Mouse (Mus musculus) G1E-ER4 (cell line): ENCODE results near the gene Abhd17a. TPM values are rescaled to one million over a fixed set of nuclear protein-coding genes. Genes with fewer than 3 reads are reported as not detected.

Source experiments
- GATA1 ChIP-seq: IDR thresholded peaks from one replicate; pipeline ENCODE4 v1.8.0; 2012; ENCODE audit warnings: low read length, inconsistent platforms
- polyA plus RNA-seq: library from polyadenylated mRNA; stranded (reverse); fragments of >175 nt; gene quantifications from 2 replicates; pipeline ENCODE4 v1.2.3, GENCODE M21; 2012

Gene Abhd17a
- polyA plus RNA-seq, 1 experiment = 822 TPM

DNA sequence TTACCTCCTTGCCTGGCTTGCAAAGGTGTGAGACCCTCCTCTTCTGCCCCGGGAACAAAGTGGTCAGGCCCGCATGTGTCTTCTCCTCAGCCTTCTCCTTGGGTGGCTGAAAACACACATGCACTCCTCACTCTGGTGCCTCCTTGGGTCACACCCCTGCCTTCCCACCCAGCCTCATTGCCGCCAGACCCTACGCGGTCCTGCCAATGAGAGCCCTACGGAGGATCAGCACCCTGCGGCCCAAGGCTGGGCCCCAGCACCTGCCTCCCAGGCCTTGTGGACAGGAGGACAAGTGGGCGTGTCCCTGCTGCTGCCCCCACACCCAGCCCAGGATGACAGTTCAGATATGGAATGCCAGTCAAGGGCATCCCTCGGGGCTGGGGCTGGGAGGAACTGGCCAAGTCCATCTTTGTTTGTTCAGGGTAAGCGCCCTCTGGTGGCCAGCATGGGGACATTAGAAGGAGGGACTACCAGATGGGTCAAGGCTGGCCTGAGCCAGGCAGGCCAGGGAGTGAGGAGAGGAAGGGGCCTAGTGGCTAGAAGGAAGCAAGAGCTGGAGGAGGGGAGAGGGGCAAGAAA is 41.6 kb downstream of the Abhd17a start:
- TF ChIP-seq GATA1 = no peak

DNA sequence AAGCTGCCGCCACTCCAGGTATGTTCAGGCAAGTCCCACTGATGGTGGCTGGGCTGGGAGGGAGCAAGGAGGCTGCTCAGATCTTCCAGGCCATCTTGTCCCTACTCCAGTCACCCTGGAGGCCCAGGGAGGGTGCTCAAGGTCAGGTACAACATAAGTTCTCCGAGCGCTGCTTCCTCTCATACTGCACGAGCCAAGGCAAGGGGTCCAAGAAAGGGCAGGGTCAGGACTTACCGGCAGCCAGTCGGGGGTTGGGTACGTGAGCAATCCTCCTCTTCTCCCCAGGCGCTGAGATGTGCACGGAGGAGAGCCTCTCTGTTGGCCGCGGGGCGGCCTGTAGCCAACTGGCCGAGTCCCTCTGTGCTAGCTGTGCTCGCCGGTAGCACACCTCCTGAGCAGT is 42.6 kb downstream of the Abhd17a start:
- TF ChIP-seq GATA1 = no peak

DNA sequence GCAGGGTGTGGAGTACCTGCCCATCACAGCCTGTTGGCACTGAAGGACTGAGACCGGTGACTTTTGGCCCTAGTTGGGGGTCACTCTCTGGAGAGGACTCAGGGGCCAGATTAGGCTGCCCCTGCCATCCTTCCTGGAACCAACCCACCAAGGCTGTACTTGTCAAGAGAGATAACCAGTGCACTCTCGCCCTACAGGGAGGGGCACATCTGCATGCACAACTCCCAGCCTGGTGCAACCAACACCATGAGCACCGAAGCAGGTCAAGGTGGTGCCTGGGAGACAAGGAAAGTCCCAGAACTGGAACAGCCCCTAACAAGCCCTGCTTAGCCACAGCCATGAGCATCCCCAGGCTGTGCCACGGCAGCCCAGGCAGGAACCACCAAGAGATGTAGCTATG is 43.2 kb downstream of the Abhd17a start:
- no peak for TF ChIP-seq GATA1

DNA sequence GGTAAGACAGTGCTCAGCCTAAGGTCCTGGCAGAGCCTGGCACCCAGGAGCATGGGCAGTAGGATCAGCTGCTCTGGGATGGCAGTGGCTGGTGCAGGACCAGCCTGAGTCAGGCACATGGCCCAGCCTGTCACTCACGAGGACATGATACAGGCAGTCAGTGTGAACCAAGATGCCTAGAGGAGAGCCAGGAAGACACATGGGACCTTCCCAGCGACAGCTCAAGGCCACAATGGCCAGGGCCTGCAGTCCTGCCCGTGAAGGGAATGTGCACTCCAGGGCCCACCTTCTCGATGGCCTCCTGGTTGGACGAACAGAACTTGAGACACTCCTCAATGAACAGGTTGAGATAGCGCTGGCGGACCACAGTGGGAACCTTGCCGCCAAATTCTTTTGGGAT is 44.6 kb downstream of the Abhd17a start:
- TF ChIP-seq GATA1 = no peak

- TF ChIP-seq GATA1 = no peak
Measured at GRCm38 (mm10) chr10:80543873-80544272, 46.3 kb downstream of the Abhd17a start.

DNA sequence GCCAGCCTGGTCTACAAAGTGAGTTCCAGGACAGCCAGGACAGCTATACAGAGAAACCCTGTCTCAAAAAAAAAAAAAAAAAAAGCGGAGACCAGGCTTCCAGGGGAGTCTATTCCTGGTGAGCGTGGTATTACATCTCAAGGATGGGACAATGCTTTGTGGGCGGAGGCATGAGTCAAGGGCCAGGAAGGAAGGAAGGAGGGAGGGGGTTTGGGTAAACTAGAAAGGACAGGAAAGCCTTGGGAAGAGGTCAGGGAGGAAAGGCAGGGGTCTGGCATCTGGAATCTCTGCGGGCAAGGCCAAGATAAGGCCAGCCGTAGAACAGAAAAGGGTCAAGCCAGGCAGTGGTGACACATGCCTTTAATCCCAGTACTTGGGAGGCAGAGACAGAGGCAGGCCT is 50.6 kb downstream of the Abhd17a start:
- TF ChIP-seq GATA1 = no peak

- no peak for TF ChIP-seq GATA1
Measured at GRCm38 (mm10) chr10:80538710-80539394, 51.3 kb downstream of the Abhd17a start, which contains the start of gene Atp8b3. Gene Atp8b3, minus strand, starts transcription at chr10:80539124.

DNA sequence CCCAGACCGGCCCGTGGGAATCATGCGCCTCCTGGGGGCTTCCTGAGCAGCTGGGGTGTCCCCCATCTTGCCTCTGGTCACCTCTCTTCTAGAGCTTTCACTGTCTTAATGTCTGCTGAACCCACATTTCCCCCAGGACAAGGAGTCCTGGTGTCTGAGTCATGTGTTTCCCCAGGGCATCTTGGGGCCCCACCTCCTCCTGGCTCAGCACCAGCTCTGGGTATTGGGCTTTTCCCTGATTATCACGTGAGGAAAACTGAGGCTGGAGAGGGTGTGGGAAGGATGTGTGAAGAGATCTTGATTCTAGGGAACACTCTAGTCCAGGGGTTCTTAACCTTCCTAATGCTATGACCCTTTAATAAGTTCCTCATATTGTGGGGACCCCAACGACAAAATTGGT is 52.0 kb downstream of the Abhd17a start:
- no peak for TF ChIP-seq GATA1

GRCm38 (mm10) chr10:80535711-80536110 is 54.4 kb downstream of the Abhd17a start:
- no peak for TF ChIP-seq GATA1

- TF ChIP-seq GATA1 = no peak
Measured at GRCm38 (mm10) chr10:80535071-80535470, 55.1 kb downstream of the Abhd17a start.

- TF ChIP-seq GATA1 = no peak
Measured at GRCm38 (mm10) chr10:80533704-80534103, 56.4 kb downstream of the Abhd17a start.

Other genes with a start within 250 kb of the Abhd17a start
- gene Adamtsl5, start 241.9 kb downstream of the Abhd17a start, polyA plus RNA-seq = 30.2 and 32.7 TPM in 2 replicates
- gene Plk5, start 233.9 kb downstream of the Abhd17a start, polyA plus RNA-seq = not detected in 2 replicates
- 44.6 and 53.8 TPM in 2 replicates for gene Mex3d, start 202.7 kb downstream of the Abhd17a start, polyA plus RNA-seq
- gene Mbd3, start 190.8 kb downstream of the Abhd17a start, polyA plus RNA-seq = 289 and 306 TPM in 2 replicates
- gene Uqcr11, start 183.5 kb downstream of the Abhd17a start, polyA plus RNA-seq = 1,888 and 2,895 TPM in 2 replicates
- gene Tcf3, start 156.7 kb downstream of the Abhd17a start, polyA plus RNA-seq = 960 and 1,205 TPM in 2 replicates
- gene Onecut3, start 95.5 kb downstream of the Abhd17a start, polyA plus RNA-seq = not detected in 2 replicates
- gene Atp8b3, start 51.2 kb downstream of the Abhd17a start, polyA plus RNA-seq = 0.03 TPM in 2 replicates
- gene Rexo1, start 28.8 kb downstream of the Abhd17a start, polyA plus RNA-seq = 181 and 226 TPM in 2 replicates
- 107 and 125 TPM in 2 replicates for gene Klf16, start 13.0 kb downstream of the Abhd17a start, polyA plus RNA-seq
- gene Scamp4, start 12.5 kb upstream of the Abhd17a start, polyA plus RNA-seq = 68.3 and 79.9 TPM in 2 replicates
- 24.6 and 31.6 TPM in 2 replicates for gene Adat3, start 12.5 kb upstream of the Abhd17a start, polyA plus RNA-seq
- gene Gm49322, start 15.7 kb upstream of the Abhd17a start, polyA plus RNA-seq = 2.0 and 3.1 TPM in 2 replicates
- 480 and 522 TPM in 2 replicates for gene Csnk1g2, start 32.5 kb upstream of the Abhd17a start, polyA plus RNA-seq
- gene Btbd2, start 66.7 kb upstream of the Abhd17a start, polyA plus RNA-seq = 103 and 127 TPM in 2 replicates
- 410 and 459 TPM in 2 replicates for gene Mknk2, start 87.8 kb upstream of the Abhd17a start, polyA plus RNA-seq
- 30.7 and 34.7 TPM in 2 replicates for gene Mob3a, start 111.6 kb upstream of the Abhd17a start, polyA plus RNA-seq
- gene Izumo4, start 111.8 kb upstream of the Abhd17a start, polyA plus RNA-seq = 8.3 and 10.8 TPM in 2 replicates
- 37.8 and 38.4 TPM in 2 replicates for gene Ap3d1, start 151.9 kb upstream of the Abhd17a start, polyA plus RNA-seq
- 127 and 130 TPM in 2 replicates for gene Dot1l, start 164.9 kb upstream of the Abhd17a start, polyA plus RNA-seq
- 777 and 944 TPM in 2 replicates for gene Sf3a2, start 207.9 kb upstream of the Abhd17a start, polyA plus RNA-seq
- 234 and 304 TPM in 2 replicates for gene Plekhj1, start 208.3 kb upstream of the Abhd17a start, polyA plus RNA-seq
- 2.3 TPM in 2 replicates for gene Amh, start 214.9 kb upstream of the Abhd17a start, polyA plus RNA-seq
- gene Jsrp1, start 223.2 kb upstream of the Abhd17a start, polyA plus RNA-seq = 0.11 TPM in 1 of 2 replicates, not detected in the other
- gene Oaz1, start 236.3 kb upstream of the Abhd17a start, polyA plus RNA-seq = 1,739 and 1,884 TPM in 2 replicates